Mouse (Mus musculus): ENCODE data around the gene Gstm1.

- TF ChIP-seq CTCF (IDR thresholded peaks at IDR 0.05; ENCODE audit: insufficient read depth, low read length) (no peak), POLR2A (IDR thresholded peaks at IDR 0.05; ENCODE audit: borderline replicate concordance, extremely low read depth, low read depth, low read length) (no peak)
Observed at GRCm38 (mm10) chr3:107998591-107998990, 19.2 kb downstream of the Gstm1 start.
